Mouse (Mus musculus): ENCODE data around the gene Calb2. TPM values are rescaled to one million over a fixed set of nuclear protein-coding genes. Genes with fewer than 3 reads are reported as not detected.

The Calb2 gene
- total and polyA plus RNA-seq, 2 experiments = not detected

DNA sequence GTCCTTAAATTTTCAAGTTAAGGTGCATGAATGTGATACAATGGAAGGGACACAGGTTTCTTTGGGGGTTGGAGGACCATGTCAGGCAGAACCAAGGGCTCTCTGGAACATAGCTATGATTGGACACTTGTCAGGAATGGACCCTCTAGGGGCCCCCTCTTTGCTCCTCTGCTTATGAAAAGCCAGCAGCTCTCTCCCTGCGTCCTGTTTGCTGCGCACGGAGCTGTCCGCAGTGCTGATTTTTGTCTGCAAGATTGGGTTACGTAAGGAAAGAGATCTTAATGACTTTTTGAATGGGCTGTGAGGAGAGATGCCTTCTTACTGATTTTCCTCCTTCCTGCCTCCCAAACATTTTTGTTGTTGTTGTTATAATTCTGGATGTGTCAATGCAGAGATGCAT, 28.7 kb upstream of the Calb2 start:
- Histone ChIP-seq H3K4me1 (ENCODE audit: control insufficient read depth, insufficient read depth, low read length) (no peaks in the 10 kb centered on the region), H3K27me3 (ENCODE audit: control insufficient read depth, insufficient read depth, low read length) (no peaks in the 10 kb centered on the region), H3K36me3 (ENCODE audit: control insufficient read depth, insufficient read depth, low read length) (no peaks in the 10 kb centered on the region), H3K79me2 (ENCODE audit: control insufficient read depth, insufficient read depth, low read length) (no peaks in the 10 kb centered on the region), H3K27ac (replicated peaks; ENCODE audit: insufficient read depth, low read depth, low read length) (no peak overlapping the region), H3K9ac (ENCODE audit: low read depth, low read length) (no peak overlapping the region), H3K4me3 (ENCODE audit: insufficient read depth, low read depth, low read length) (no peak overlapping the region)
- WGBS = 5% methylated on average over 5 of the region's 5 CpGs
- no peak for TF ChIP-seq POLR2A (IDR thresholded peaks at IDR 0.05; ENCODE audit: extremely low read depth, insufficient read depth, low read length)
- no peak for TF ChIP-seq CTCF (IDR thresholded peaks at IDR 0.05; ENCODE audit: low read depth, low read length)
- DNase-seq (ENCODE audit: extremely low read depth, low read depth, low spot score) = no peak

DNA sequence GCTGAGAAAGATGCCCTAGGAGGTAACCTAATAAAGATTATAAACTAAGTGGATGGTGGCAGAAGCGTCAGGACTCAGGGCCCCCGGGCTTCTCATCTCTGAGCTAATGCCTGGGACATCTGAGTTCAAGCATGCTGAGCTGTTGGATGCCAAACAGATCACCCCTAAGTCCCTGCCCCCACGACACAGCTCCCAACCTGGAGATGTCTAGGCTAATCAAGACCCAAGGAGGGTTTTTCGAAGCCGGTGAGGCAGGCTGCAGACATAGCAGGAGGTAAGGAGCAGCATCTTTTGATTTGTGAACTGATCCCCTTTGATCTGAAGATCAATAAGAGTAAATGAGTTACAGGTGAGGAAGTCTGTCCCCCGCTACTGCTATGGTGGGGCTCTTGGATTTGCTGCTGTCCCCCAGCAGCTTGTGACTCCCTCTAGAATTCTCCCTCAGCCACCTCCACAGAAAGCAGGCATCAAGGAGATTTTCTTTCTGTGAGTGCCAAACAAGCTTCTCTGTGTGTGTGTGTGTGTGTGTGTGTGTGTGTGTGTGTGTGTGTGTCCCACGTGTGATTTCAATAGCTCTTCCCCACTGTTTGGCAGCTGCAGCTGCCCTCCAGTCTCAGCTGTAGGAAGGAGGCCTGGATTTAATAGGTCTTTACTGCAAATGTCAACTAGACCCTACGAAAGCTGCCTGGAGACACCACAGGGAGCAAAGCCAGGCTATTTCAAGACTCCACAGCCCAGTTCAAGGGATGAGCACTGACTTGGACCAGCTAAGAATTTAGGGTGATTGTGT, 21.1 kb upstream of the Calb2 start:
- H3K9ac ChIP-seq (ENCODE audit: low read depth, low read length) = no peak overlapping the region
- TF ChIP-seq CTCF (IDR thresholded peaks at IDR 0.05; ENCODE audit: low read depth, low read length) (no peak), POLR2A (IDR thresholded peaks at IDR 0.05; ENCODE audit: extremely low read depth, insufficient read depth, low read length) (no peak)
- no peaks in the 10 kb centered on the region for H3K4me1 ChIP-seq (ENCODE audit: control insufficient read depth, insufficient read depth, low read length)
- 17% methylated on average over 8 of the region's 8 CpGs for WGBS
- no peaks in the 10 kb centered on the region for H3K27me3 ChIP-seq (ENCODE audit: control insufficient read depth, insufficient read depth, low read length)
- H3K79me2 ChIP-seq (ENCODE audit: control insufficient read depth, insufficient read depth, low read length) = no peaks in the 10 kb centered on the region
- DNase-seq (ENCODE audit: extremely low read depth, low read depth, low spot score) = no peak
- no peak overlapping the region for H3K27ac ChIP-seq (replicated peaks; ENCODE audit: insufficient read depth, low read depth, low read length)
- no peaks in the 10 kb centered on the region for H3K36me3 ChIP-seq (ENCODE audit: control insufficient read depth, insufficient read depth, low read length)
- H3K4me3 ChIP-seq (ENCODE audit: insufficient read depth, low read depth, low read length) = no peak overlapping the region

DNA sequence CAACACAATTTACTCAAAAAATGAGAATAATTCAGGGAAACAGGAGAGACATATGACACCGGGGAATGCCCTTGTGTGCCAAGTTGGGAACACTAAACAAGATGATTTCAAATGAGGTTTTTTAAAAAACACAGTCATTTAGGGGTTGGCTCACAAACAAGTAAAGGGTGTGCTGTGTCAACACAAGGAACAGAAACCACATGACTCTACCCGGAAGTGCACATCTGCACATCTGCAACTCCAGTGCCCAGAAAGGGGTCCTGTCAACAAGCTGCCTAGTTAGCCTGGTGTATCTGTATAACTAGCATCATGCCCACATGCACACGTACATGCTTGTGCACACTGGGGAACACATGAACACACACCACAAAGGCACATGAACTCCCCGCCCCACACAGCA, 17.5 kb upstream of the Calb2 start:
- Histone ChIP-seq H3K4me3 (ENCODE audit: insufficient read depth, low read depth, low read length) (no peak overlapping the region), H3K4me1 (ENCODE audit: control insufficient read depth, insufficient read depth, low read length) (no peaks in the 10 kb centered on the region), H3K27ac (replicated peaks; ENCODE audit: insufficient read depth, low read depth, low read length) (no peak overlapping the region), H3K79me2 (ENCODE audit: control insufficient read depth, insufficient read depth, low read length) (no peaks in the 10 kb centered on the region), H3K9ac (ENCODE audit: low read depth, low read length) (no peak overlapping the region), H3K27me3 (ENCODE audit: control insufficient read depth, insufficient read depth, low read length) (no peaks in the 10 kb centered on the region), H3K36me3 (ENCODE audit: control insufficient read depth, insufficient read depth, low read length) (no peaks in the 10 kb centered on the region)
- WGBS = 76% methylated on average over 4 of the region's 4 CpGs
- TF ChIP-seq POLR2A (IDR thresholded peaks at IDR 0.05; ENCODE audit: extremely low read depth, insufficient read depth, low read length) = no peak
- no peak for TF ChIP-seq CTCF (IDR thresholded peaks at IDR 0.05; ENCODE audit: low read depth, low read length)
- no peak for DNase-seq (ENCODE audit: extremely low read depth, low read depth, low spot score)

DNA sequence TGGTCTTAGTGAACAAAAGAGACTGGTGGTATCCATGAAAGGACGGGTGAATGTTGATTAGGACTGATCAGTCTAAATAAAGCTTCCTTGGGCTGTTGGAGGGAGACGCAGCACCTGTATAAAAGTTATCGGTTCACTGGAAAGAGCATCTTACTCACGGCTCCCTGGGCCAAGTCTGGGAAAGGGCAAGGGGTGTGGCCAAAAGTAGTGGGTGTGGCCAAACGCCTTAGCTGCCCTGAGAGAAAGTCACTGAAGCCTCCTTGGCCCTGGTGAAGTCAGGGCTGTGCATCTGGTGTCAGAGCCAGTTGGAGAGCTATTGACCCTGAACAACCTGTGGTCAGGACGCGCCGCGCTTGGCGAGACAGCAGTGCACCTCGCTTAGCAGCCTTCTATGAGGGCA, 15.7 kb upstream of the Calb2 start:
- Histone ChIP-seq H3K4me3 (ENCODE audit: insufficient read depth, low read depth, low read length) (no peak overlapping the region), H3K27me3 (ENCODE audit: control insufficient read depth, insufficient read depth, low read length) (no peaks in the 10 kb centered on the region; the same call in 1 of the 2 replicates), H3K4me1 (ENCODE audit: control insufficient read depth, insufficient read depth, low read length) (no peaks in the 10 kb centered on the region), H3K79me2 (ENCODE audit: control insufficient read depth, insufficient read depth, low read length) (no peaks in the 10 kb centered on the region), H3K36me3 (ENCODE audit: control insufficient read depth, insufficient read depth, low read length) (no peaks in the 10 kb centered on the region), H3K27ac (replicated peaks; ENCODE audit: insufficient read depth, low read depth, low read length) (no peak overlapping the region), H3K9ac (ENCODE audit: low read depth, low read length) (no peak overlapping the region)
- TF ChIP-seq CTCF (IDR thresholded peaks at IDR 0.05; ENCODE audit: low read depth, low read length) (no peak), POLR2A (IDR thresholded peaks at IDR 0.05; ENCODE audit: extremely low read depth, insufficient read depth, low read length) (no peak)
- DNase-seq (ENCODE audit: extremely low read depth, low read depth, low spot score) = no peak
- WGBS = 34% methylated on average over 11 of the region's 11 CpGs

DNA sequence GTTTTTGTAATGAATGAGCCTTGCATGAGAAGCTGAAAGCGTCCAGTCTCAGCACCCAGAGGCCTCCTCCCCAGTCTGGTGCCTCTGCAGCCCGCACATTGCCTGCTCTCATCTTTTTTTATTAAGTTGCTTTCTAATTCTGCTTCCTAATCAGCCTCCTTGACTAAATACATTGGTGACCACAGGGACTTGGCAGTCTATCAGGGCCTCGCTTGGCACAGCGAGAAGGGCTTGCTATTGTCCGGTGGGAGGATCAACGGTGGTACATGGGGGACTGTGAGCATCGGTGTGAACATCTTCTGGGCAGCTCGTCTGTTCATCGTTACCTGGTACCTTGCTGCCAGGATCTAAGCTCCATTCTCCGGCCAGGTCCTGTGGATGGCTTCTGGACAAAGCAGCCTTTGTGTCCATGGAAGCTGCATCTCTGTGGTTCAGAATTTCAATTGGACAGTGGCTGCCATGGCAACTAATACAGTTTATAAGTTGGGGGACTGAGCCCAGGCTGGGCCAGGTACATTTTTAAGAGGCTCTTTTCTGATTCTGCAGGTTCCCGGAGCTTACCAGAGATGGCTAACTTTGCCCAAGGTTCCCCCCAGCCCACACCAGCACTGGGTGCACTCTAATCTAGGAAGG, 14.8 kb upstream of the Calb2 start:
- Histone ChIP-seq H3K4me3 (ENCODE audit: insufficient read depth, low read depth, low read length) (no peak overlapping the region), H3K27ac (replicated peaks; ENCODE audit: insufficient read depth, low read depth, low read length) (no peak overlapping the region), H3K36me3 (ENCODE audit: control insufficient read depth, insufficient read depth, low read length) (no peaks in the 10 kb centered on the region), H3K79me2 (ENCODE audit: control insufficient read depth, insufficient read depth, low read length) (no peaks in the 10 kb centered on the region), H3K9ac (ENCODE audit: low read depth, low read length) (no peak overlapping the region), H3K4me1 (ENCODE audit: control insufficient read depth, insufficient read depth, low read length) (no peaks in the 10 kb centered on the region), H3K27me3 (ENCODE audit: control insufficient read depth, insufficient read depth, low read length) (no peaks in the 10 kb centered on the region; the same call in 1 of the 2 replicates)
- no peak for TF ChIP-seq POLR2A (IDR thresholded peaks at IDR 0.05; ENCODE audit: extremely low read depth, insufficient read depth, low read length)
- TF ChIP-seq CTCF (IDR thresholded peaks at IDR 0.05; ENCODE audit: low read depth, low read length) = no peak
- WGBS = 88% methylated on average over 11 of the region's 11 CpGs
- no peak for DNase-seq (ENCODE audit: extremely low read depth, low read depth, low spot score)
